Mouse (Mus musculus): ENCODE results near the gene Olfr800. TPM values are rescaled to one million over a fixed set of nuclear protein-coding genes. Genes with fewer than 3 reads are reported as not detected.

Gene Olfr800
- polyA plus RNA-seq, 1 experiment, result not detected

- H3K27me3 ChIP-seq (replicated peaks), result no peaks in the 10 kb centered on the region
- no peak for TF ChIP-seq FLI1 (IDR thresholded peaks at IDR 0.05; ENCODE audit: low read length)
- TF ChIP-seq GATA1 (IDR thresholded peaks at IDR 0.05; ENCODE audit: borderline replicate concordance, low read length), result no peak
- no peaks in the 10 kb centered on the region for H3K4me1 ChIP-seq
Measured at GRCm38 (mm10) chr10:129702910-129703309, 45.4 kb downstream of the Olfr800 start, which contains the start of gene Olfr804. Gene Olfr804 (plus strand): TSS chr10:129703210.

More at GRCm38 (mm10) chr10:129702910-129703309, 45.4 kb downstream of the Olfr800 start, which contains the start of gene Olfr804:
- no peaks in the 10 kb centered on the region for H3K9me3 ChIP-seq
- H3K4me3 ChIP-seq (replicated peaks), result no peak within 1 kb of the TSS
- no peaks in the 10 kb centered on the region for H3K36me3 ChIP-seq (replicated peaks; ENCODE audit: low read length)

Other genes with a start within 250 kb of the Olfr800 start
- not detected in 2 replicates for gene Olfr786, start 230.4 kb upstream of the Olfr800 start, polyA plus RNA-seq (2012; ENCODE audit: insufficient read depth, low replicate concordance)
- 2.0 TPM in 1 of 2 replicates, not detected in the other for gene Olfr787, start 195.8 kb upstream of the Olfr800 start, polyA plus RNA-seq (2012; ENCODE audit: insufficient read depth, low replicate concordance)
- gene Olfr788, start 186.7 kb upstream of the Olfr800 start, polyA plus RNA-seq (2012; ENCODE audit: insufficient read depth, low replicate concordance), result not detected in 2 replicates
- gene Olfr789, start 172.9 kb upstream of the Olfr800 start, polyA plus RNA-seq (2012; ENCODE audit: insufficient read depth, low replicate concordance), result not detected in 2 replicates
- not detected in 2 replicates for gene Olfr790, start 159.2 kb upstream of the Olfr800 start, polyA plus RNA-seq (2012; ENCODE audit: insufficient read depth, low replicate concordance)
- not detected in 2 replicates for gene Olfr791, start 135.9 kb upstream of the Olfr800 start, polyA plus RNA-seq (2012; ENCODE audit: insufficient read depth, low replicate concordance)
- not detected in 2 replicates for gene Olfr792, start 118.5 kb upstream of the Olfr800 start, polyA plus RNA-seq (2012; ENCODE audit: insufficient read depth, low replicate concordance)
- not detected in 2 replicates for gene Olfr794, start 90.0 kb upstream of the Olfr800 start, polyA plus RNA-seq (2012; ENCODE audit: insufficient read depth, low replicate concordance)
- gene Olfr796, start 45.1 kb upstream of the Olfr800 start, polyA plus RNA-seq (2012; ENCODE audit: insufficient read depth, low replicate concordance), result not detected in 2 replicates
- 0.76 TPM in 1 of 2 replicates, not detected in the other for gene Olfr798, start 29.8 kb upstream of the Olfr800 start, polyA plus RNA-seq (2012; ENCODE audit: insufficient read depth, low replicate concordance)
- not detected in 2 replicates for gene Olfr799, start 20.2 kb upstream of the Olfr800 start, polyA plus RNA-seq (2012; ENCODE audit: insufficient read depth, low replicate concordance)
- gene Olfr801, start 16.2 kb downstream of the Olfr800 start, polyA plus RNA-seq (2012; ENCODE audit: insufficient read depth, low replicate concordance), result not detected in 2 replicates
- not detected in 2 replicates for gene Olfr802, start 30.5 kb downstream of the Olfr800 start, polyA plus RNA-seq (2012; ENCODE audit: insufficient read depth, low replicate concordance)
- 8.7 TPM in 1 of 2 replicates, not detected in the other for gene Olfr803, start 36.6 kb downstream of the Olfr800 start, polyA plus RNA-seq (2012; ENCODE audit: insufficient read depth, low replicate concordance)
- not detected in 2 replicates for gene Olfr804, start 45.5 kb downstream of the Olfr800 start, polyA plus RNA-seq (2012; ENCODE audit: insufficient read depth, low replicate concordance)
- gene Olfr805, start 71.7 kb downstream of the Olfr800 start, polyA plus RNA-seq (2012; ENCODE audit: insufficient read depth, low replicate concordance), result not detected in 2 replicates
- not detected in 2 replicates for gene Olfr806, start 84.2 kb downstream of the Olfr800 start, polyA plus RNA-seq (2012; ENCODE audit: insufficient read depth, low replicate concordance)
- not detected in 2 replicates for gene Olfr807, start 100.1 kb downstream of the Olfr800 start, polyA plus RNA-seq (2012; ENCODE audit: insufficient read depth, low replicate concordance)
- gene Olfr808, start 107.8 kb downstream of the Olfr800 start, polyA plus RNA-seq (2012; ENCODE audit: insufficient read depth, low replicate concordance), result not detected in 2 replicates
- 0.07 TPM in 1 of 2 replicates, not detected in the other for gene Olfr809, start 116.9 kb downstream of the Olfr800 start, polyA plus RNA-seq (2012; ENCODE audit: insufficient read depth, low replicate concordance)
- gene Olfr810, start 137.2 kb downstream of the Olfr800 start, polyA plus RNA-seq (2012; ENCODE audit: insufficient read depth, low replicate concordance), result not detected in 2 replicates
- not detected in 2 replicates for gene Olfr811, start 146.7 kb downstream of the Olfr800 start, polyA plus RNA-seq (2012; ENCODE audit: insufficient read depth, low replicate concordance)
- gene Olfr812, start 188.4 kb downstream of the Olfr800 start, polyA plus RNA-seq (2012; ENCODE audit: insufficient read depth, low replicate concordance), result not detected in 2 replicates
- not detected in 2 replicates for gene Olfr813, start 197.7 kb downstream of the Olfr800 start, polyA plus RNA-seq (2012; ENCODE audit: insufficient read depth, low replicate concordance)
- 0.03 TPM in 1 of 2 replicates, not detected in the other for gene Olfr814, start 222.2 kb downstream of the Olfr800 start, polyA plus RNA-seq (2012; ENCODE audit: insufficient read depth, low replicate concordance)
- not detected in 2 replicates for gene Olfr815, start 248.2 kb downstream of the Olfr800 start, polyA plus RNA-seq (2012; ENCODE audit: insufficient read depth, low replicate concordance)